Mouse (Mus musculus): ENCODE results near the gene Tatdn2.

Tatdn2 gene

GRCm38 (mm10) chr6:113696582-113697221, at the start of gene Tatdn2:
Gene Tatdn2, plus strand, starts transcription at chr6:113697050.
- DNase-seq (ENCODE audit: low read depth, low spot score) = peak; percentile 99

DNA sequence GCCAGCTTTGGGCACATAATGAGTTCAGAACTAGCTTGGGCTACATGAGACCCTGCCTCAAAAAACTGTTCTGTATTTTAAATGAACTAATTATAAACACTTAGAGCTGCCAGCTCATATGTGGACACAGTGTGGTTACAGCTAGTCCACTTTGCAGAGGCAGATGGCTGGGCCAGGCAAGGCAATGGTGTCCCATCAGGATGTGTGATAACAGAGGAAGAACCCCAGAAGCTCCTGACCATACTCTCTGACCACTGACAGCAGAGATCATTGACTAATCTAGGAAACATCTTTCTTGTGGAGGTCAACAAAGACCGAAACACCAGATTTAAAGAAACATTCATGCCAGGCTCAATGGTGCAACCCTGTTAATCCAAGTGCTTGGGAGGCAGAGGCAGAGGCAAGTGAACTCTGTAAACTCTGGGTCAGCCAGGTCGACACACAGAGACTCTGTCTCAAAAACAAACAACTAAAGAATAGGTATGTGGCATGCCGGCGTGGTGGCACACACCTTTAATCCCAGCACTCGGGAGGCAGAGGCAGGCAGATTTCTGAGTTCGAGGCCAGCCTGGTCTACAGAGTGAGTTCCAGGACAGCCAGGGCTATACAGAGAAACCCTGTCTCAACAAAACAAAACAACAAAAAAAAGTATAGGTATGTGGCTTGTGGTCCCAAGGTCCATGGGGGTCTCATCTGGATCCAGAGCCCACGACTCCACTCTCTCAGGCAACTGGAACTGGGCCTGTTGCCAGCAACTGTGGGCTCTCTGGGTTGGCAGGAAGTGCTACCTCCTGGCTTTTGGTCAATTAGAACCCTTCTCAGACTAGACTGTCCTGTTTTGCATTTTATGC, 47.3 kb upstream of the Tatdn2 start:
- DNase-seq (ENCODE audit: low read depth, low spot score) = no peak

DNA sequence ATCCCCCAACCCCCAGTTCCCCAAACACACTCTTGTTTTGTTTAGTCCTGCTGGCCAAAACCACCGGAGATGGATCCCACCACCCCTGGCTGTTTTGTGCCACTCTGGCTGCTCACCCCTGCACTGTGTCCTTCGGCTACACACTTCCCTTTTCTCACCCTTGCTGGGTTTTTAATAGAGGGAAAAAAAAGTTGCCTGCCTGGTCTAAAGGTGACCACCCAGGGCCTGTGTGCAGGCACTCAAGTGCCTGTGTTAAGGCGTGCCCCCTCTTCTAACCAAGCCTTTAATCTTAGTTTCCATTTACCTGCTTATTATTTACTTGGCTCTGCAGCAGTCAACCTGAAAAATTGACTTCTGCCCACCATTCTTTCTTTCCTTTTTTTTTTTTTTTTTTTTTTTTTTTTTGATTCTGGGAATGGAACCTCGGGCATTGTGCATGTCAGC, 46.6 kb upstream of the Tatdn2 start:
- DNase-seq (ENCODE audit: low read depth, low spot score) = no peak

GRCm38 (mm10) chr6:113651626-113652025, 45.2 kb upstream of the Tatdn2 start:
- DNase-seq (ENCODE audit: low read depth, low spot score) = no peak

DNA sequence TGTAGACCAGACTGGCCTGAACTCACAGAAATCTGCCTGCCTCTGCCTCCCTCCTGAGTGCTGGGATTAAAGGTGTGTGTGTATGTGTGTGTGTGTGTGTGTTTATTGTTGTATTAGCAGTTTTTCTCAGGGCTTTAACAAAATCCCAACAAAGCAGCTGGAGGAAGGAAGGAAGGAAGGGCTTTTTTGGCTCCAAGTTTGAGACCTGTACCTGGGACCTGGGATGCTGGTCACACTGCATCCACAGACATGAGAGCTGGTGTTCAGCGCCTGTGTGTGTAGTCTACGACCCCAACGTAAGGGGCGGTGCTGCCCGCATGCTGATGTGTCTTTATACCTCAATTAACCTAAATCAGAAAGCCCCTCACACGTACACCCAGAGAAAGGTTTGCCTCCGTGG, 43.3 kb upstream of the Tatdn2 start:
- DNase-seq (ENCODE audit: low read depth, low spot score) = no peak

DNA sequence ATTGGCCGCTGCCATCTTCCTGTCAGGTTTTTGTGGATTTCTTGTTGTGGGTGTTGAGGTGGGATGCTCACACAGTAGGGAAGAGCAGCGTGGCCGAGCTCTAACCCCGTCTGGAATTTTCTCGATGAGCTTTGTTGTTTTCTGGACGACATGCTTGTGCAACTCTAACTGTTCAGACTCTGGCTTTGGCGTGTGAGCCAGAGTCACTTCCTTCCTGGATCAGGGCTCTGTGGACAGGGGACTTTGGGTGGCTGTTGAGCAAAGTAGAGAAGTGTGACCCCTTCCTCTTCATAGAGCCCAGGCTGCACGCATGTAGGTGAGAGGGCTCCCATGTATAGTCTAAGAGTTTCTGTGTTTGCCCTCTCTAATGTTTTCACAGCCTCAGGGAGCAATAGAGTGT, 42.7 kb upstream of the Tatdn2 start:
- DNase-seq (ENCODE audit: low read depth, low spot score) = no peak

GRCm38 (mm10) chr6:113654753-113655397, 42.0 kb upstream of the Tatdn2 start:
- no peak for DNase-seq (ENCODE audit: low read depth, low spot score)

GRCm38 (mm10) chr6:113655475-113655874, 41.4 kb upstream of the Tatdn2 start:
- DNase-seq (ENCODE audit: low read depth, low spot score) = no peak

GRCm38 (mm10) chr6:113656847-113657246, 40.0 kb upstream of the Tatdn2 start:
- no peak for DNase-seq (ENCODE audit: low read depth, low spot score)

GRCm38 (mm10) chr6:113658226-113658625, 38.6 kb upstream of the Tatdn2 start:
- DNase-seq (ENCODE audit: low read depth, low spot score) = no peak

- no peak for DNase-seq (ENCODE audit: low read depth, low spot score)
These were observed 37.0 kb upstream of the Tatdn2 start for GRCm38 (mm10) chr6:113659648-113660491.

DNA sequence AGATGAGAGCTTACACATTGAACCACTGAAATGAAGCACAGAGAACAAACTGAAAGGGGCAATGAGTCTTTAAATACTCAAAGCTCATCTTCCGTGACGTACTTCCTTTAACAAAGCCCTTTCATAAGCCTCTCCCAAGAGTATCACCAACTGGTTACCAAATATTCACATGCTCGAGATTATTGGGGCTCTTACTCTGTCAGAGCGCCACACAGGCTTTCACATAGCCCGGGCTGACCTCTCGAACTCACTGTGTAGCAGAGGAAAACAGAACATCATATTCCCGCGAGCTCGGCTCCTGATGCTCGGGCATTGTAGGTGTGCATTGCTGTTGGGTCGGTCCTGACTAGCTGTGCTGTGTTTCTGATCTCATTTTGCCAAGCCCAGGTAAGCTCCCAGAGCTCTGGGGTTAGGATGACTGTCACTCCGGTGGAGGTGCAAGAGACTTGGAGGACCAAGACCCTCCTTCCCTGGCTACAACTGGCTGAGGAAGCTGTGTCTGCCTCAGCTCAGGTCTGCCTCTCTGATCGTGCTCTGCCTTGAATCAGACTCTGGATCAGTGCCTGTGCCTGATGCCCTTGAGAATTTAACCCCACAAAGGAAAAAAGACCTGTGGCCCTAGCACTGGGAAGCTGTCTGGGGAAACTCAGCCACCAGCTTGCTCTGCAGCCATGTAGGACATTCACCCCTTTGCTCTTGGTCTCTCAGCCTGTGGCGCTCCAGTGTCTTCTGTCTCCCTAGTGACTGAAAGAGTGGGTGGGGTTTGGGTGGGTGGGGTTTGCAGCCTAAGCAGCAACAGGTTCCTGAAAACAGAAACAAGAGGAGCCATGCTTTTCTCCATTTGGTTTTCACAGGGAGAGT, 36.1 kb upstream of the Tatdn2 start:
- DNase-seq (ENCODE audit: low read depth, low spot score) = peak; percentile 40

DNA sequence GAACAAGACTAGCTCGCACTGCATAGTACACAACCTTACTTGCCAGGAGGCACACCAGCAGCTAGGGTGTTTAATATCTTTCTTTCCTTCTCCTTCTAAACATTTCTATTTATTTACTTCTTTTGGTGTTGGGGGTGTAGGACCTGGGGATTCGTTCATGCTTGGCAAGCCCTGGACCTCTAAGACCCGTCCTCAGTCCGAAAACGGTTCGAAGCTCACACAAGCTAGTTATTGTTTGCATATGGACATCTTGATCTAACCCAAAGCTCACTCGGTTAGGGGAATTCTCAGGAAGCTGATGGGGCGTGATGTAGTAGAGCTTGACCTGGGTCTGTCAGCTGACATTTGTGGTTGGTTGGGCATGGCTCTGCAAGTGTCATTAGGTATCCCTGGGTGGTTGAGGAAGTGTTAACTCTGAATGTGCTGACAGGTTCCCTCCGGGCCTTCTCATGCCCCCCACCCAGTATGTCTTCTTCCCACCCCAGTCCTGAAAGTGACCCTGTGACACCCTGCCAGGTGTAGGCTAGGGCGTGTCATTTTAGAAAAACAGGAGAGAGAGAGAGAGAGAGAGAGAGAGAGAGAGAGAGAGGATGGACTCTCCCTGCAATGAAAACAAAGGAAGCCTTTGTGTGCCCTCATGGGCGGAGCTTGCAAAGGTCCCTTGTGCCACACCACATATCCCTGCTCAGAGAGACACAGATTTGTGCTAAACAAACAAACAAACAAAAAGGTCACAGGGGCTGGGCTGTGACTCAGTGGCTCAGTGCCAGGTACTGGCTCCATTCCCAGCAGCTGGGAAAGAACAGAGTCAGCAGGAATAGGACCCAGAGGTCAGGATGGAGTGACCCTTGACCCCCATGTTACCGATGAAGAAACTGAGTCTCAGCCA, 35.3 kb upstream of the Tatdn2 start:
- DNase-seq (ENCODE audit: low read depth, low spot score) = peak; percentile 76

DNA sequence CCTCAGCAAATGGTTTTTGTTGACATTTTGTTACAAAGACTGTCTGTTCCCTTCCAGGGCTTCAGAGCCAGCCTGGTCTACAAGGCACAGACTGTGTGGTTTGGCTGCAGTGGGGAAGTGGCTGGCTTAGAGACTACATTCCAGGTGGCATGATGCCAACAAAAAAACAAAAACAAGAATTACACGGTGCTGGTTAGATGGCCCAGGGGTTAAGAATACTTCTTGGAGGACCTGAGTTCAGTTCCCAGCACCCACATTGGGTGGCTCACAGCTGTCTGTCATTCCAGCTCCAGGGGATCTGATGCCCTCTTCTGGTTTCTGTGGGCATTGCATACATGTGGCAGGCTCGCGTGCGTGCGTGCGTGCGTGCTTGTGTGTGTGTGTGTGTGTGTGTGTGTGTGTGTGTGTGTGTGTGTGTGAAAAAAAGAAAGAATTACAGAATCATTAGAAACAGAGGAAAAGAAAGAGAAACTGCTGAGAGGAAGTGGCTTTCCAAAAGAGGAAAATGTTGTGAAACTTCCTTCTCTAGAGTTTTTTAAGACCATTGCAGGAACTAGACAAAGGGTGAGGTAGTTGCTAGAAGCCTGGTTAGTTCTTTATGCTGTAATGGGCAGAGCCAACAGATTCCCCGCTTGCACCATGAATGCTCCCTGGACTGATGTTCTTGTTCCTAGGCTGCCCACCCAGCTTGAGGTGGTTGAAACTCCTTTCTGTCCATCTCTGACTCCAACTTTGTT, 33.7 kb upstream of the Tatdn2 start:
- DNase-seq (ENCODE audit: low read depth, low spot score) = peak; percentile 45

DNA sequence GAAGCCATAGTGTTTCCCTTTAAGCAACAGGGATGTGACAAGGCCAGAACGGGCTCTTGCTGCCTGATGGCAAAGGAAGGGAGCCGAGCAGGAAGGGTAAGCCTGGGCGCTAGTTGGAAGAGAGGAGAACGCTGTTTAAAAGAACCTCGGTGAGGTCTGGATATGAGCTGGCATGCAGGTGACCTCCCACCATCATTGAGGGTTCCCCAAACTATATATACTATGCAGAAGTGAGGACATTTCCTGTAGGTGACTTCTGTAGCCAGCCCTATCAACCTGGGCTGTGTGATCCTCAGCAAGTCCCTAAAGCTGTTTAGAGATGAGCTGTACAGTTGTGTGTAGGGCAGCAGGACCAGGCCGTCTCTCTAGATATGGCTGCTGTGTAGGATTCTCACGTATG, 32.5 kb upstream of the Tatdn2 start:
- DNase-seq (ENCODE audit: low read depth, low spot score) = no peak

DNA sequence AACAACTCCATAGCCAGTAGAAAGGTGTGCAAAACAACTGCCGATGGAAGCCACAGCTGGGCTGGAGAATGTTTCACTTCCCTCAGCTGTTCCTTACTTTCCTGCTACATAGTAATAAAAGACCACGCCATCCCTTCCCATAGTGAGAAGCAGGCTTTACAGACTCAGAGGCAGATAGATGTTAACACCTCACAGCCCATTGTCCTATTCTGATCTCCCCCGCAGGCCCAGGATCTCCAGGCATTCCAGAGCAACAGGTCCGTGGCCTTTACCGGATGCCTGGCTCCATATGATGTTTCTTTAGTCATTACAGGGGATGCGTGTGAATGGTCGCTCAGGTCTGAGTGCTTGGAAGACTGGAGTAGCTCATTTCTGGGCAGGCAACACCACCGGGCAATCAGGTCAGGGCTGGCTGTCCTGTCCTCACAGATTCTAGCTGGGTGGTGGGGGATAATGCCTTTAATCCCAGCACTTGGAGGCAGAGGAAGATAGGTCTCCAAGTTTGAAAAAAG, 29.2 kb upstream of the Tatdn2 start:
- peak; percentile 9 for DNase-seq (ENCODE audit: low read depth, low spot score)

DNA sequence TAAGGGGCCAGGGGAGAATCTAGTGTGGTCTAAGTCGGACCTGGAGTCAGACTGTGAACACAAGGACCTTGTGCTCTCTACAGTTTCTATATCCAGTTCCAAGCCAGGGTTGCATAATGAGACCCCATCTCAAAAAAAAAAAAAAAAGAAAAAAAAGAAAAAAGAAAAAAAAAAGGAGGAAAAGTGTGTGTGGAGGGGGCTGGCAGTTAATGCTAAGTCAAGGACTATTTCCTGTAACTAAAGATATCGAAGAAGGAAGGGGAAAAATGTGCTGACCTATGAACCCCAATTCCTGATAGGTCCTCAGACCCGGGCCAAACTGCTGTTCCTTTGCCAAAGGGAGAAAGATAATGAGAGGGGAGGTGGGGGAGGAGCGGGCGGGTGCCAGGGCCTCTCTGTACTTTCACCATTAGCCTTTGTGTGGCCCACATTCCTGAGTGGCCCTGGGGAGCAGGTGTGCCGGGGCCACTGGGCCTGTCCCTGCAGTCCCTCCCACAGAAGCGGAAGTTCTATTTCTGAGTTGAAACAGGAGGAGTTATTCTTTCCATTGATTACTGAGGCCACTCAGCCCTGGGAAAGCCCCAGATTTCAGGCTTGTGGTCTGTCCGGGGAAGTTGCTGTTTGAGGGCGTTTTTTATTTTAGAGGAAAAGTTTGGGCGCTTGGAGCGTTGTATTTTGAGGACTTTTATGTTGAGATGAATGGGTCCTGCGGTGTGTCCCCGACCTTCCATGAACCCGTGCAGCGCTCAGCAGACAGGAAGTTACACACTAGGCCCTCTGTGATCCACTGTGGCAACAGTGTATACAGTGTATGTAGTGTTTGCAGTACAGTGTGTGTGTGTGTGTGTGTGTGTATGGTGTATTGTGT, 28.3 kb upstream of the Tatdn2 start:
- DNase-seq (ENCODE audit: low read depth, low spot score) = peak; percentile 14

- no peak for DNase-seq (ENCODE audit: low read depth, low spot score)
These were observed 27.0 kb upstream of the Tatdn2 start for GRCm38 (mm10) chr6:113669821-113670220.

Data from 3T3-L1 (cell line).